Mouse (Mus musculus): ENCODE measurements around the gene Sdr9c7. TPM values are rescaled to one million over a fixed set of nuclear protein-coding genes. Genes with fewer than 3 reads are reported as not detected.

Gene Sdr9c7
- polyA plus RNA-seq, 1 experiment from 2014 or later = not detected

DNA sequence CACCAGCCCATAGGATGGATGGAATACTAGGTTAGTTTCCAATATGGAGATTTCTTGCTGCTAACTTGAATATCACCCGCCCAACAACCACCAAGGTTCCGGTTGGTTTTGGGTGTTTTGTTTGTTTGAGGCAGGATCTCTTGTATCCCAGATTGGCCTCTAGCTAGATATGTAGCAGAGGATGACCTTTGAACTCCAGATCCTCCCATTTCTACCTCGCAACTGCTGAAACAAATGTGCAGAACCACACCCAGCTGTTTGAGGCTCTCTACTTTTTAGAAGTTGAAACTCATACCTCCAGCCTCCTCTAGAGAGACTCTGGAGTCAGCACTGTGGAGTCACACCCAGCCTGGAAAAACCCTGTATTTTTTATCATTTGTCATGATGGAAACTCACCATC lies 812 bp upstream of the Sdr9c7 start:
- H3K9me3 ChIP-seq (replicated peaks; ENCODE audit: control insufficient read depth, low read length) = no peaks in the 10 kb centered on the region
- no peaks in the 10 kb centered on the region for H3K27me3 ChIP-seq (ENCODE audit: control insufficient read depth, insufficient read depth, low read length)
- DNase-seq (ENCODE audit: low spot score) (no peak), ATAC-seq (replicated peaks; ENCODE audit: insufficient number of reproducible peaks, low FRiP score, low TSS enrichment, low read depth) (no peak)
- no peak overlapping the region for H3K27ac ChIP-seq (replicated peaks; ENCODE audit: low read depth, low read length)
- no peak overlapping the region for H3K4me2 ChIP-seq (ENCODE audit: low read depth, low read length)
- no peak overlapping the region for H3K9ac ChIP-seq (replicated peaks; ENCODE audit: low read length)
- no peaks in the 10 kb centered on the region for H3K36me3 ChIP-seq (replicated peaks; ENCODE audit: control insufficient read depth, insufficient read depth, low read depth, low read length)
- H3K4me3 ChIP-seq (ENCODE audit: low read depth, low read length) = no peak overlapping the region
- H3K4me1 ChIP-seq (ENCODE audit: control insufficient read depth, insufficient read depth, low read length) = no peaks in the 10 kb centered on the region
- WGBS = 84% methylated on average over 3 of the region's 3 CpGs

DNA sequence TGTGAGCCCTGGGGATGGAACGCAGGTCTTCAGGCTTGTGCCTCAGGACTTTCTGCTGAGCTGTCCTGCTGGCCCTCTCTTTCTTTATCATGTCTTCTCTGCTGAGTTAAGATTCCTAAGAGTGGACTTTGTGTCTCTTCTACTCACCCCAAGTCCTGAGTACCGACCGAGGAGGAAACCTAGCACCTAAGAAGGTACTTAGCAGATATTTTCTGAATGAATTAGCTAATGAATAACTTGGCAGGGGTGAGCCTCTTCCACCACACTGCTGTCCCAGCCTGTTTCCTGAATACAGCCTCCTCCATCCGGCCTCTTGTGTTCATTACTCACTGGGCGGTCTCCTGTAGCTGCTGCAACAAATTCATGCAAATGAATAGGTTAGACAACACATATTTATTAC lies 1.5 kb downstream of the Sdr9c7 start:
- Histone ChIP-seq H3K4me3 (ENCODE audit: low read depth, low read length) (no peak overlapping the region), H3K9ac (replicated peaks; ENCODE audit: low read length) (no peak overlapping the region), H3K27ac (replicated peaks; ENCODE audit: low read depth, low read length) (no peak overlapping the region), H3K9me3 (replicated peaks; ENCODE audit: control insufficient read depth, low read length) (no peaks in the 10 kb centered on the region), H3K4me1 (ENCODE audit: control insufficient read depth, insufficient read depth, low read length) (no peaks in the 10 kb centered on the region), H3K36me3 (replicated peaks; ENCODE audit: control insufficient read depth, insufficient read depth, low read depth, low read length) (no peaks in the 10 kb centered on the region), H3K4me2 (ENCODE audit: low read depth, low read length) (no peak overlapping the region), H3K27me3 (ENCODE audit: control insufficient read depth, insufficient read depth, low read length) (no peaks in the 10 kb centered on the region)
- ATAC-seq (replicated peaks; ENCODE audit: insufficient number of reproducible peaks, low FRiP score, low TSS enrichment, low read depth) (no peak), DNase-seq (ENCODE audit: low spot score) (no peak)
- 73% methylated on average over 5 of the region's 5 CpGs for WGBS

DNA sequence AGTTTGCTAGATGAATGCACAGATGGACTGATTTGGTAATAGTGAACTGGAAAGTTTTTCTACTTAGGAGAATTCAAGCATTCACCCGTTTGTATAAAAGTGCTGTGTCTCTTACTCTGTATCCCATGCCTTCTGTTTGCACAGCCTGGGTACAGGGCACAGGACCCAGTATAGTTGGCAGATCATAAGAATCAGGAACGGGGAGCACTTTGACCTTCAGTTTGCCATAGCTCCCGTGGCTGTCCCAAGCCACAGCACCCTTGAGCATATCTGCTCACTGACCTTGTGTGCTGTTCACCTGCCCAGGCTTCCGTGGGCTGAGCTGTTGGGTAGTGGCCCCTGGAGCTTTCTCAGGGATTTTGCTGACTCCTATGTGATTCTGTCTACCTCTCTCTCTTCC lies 3.4 kb downstream of the Sdr9c7 start:
- 80% methylated on average over 4 of the region's 4 CpGs for WGBS
- no peak overlapping the region for H3K4me2 ChIP-seq (ENCODE audit: low read depth, low read length)
- H3K9me3 ChIP-seq (replicated peaks; ENCODE audit: control insufficient read depth, low read length) = no peaks in the 10 kb centered on the region
- no peak overlapping the region for H3K27ac ChIP-seq (replicated peaks; ENCODE audit: low read depth, low read length)
- H3K36me3 ChIP-seq (replicated peaks; ENCODE audit: control insufficient read depth, insufficient read depth, low read depth, low read length) = no peaks in the 10 kb centered on the region
- H3K4me3 ChIP-seq (ENCODE audit: low read depth, low read length) = no peak overlapping the region
- no peak for ATAC-seq (replicated peaks; ENCODE audit: insufficient number of reproducible peaks, low FRiP score, low TSS enrichment, low read depth)
- H3K9ac ChIP-seq (replicated peaks; ENCODE audit: low read length) = no peak overlapping the region
- H3K4me1 ChIP-seq (ENCODE audit: control insufficient read depth, insufficient read depth, low read length) = no peaks in the 10 kb centered on the region
- no peaks in the 10 kb centered on the region for H3K27me3 ChIP-seq (ENCODE audit: control insufficient read depth, insufficient read depth, low read length)
- DNase-seq (ENCODE audit: low spot score) = no peak

DNA sequence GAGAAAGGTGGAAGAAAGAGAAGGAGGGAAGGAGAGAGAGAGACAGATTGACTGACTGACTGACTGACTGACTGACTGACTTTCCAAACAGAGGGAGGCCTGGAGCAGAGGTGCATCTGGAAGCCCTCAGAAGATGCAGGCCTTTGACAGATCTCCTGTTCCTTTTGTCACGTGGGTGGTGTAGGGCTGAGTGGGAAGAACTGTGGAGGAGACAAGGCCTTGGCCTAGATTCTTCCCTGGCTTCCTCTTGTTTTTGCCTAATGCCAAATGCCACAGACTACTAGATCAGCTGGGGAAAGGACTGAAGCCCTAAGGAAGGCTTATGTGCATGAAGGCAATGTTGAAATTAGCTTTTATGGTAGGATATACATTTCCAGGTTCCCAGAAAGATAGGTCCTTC lies 4.8 kb downstream of the Sdr9c7 start:
- no peaks in the 10 kb centered on the region for H3K9me3 ChIP-seq (replicated peaks; ENCODE audit: control insufficient read depth, low read length)
- no peak overlapping the region for H3K4me3 ChIP-seq (ENCODE audit: low read depth, low read length)
- H3K9ac ChIP-seq (replicated peaks; ENCODE audit: low read length) = no peak overlapping the region
- no peaks in the 10 kb centered on the region for H3K4me1 ChIP-seq (ENCODE audit: control insufficient read depth, insufficient read depth, low read length)
- 56% methylated on average over 1 of the region's 1 CpGs for WGBS
- no peak for DNase-seq (ENCODE audit: low spot score)
- no peak overlapping the region for H3K4me2 ChIP-seq (ENCODE audit: low read depth, low read length)
- ATAC-seq (replicated peaks; ENCODE audit: insufficient number of reproducible peaks, low FRiP score, low TSS enrichment, low read depth) = no peak
- H3K27me3 ChIP-seq (ENCODE audit: control insufficient read depth, insufficient read depth, low read length) = no peaks in the 10 kb centered on the region
- no peaks in the 10 kb centered on the region for H3K36me3 ChIP-seq (replicated peaks; ENCODE audit: control insufficient read depth, insufficient read depth, low read depth, low read length)
- no peak overlapping the region for H3K27ac ChIP-seq (replicated peaks; ENCODE audit: low read depth, low read length)

DNA sequence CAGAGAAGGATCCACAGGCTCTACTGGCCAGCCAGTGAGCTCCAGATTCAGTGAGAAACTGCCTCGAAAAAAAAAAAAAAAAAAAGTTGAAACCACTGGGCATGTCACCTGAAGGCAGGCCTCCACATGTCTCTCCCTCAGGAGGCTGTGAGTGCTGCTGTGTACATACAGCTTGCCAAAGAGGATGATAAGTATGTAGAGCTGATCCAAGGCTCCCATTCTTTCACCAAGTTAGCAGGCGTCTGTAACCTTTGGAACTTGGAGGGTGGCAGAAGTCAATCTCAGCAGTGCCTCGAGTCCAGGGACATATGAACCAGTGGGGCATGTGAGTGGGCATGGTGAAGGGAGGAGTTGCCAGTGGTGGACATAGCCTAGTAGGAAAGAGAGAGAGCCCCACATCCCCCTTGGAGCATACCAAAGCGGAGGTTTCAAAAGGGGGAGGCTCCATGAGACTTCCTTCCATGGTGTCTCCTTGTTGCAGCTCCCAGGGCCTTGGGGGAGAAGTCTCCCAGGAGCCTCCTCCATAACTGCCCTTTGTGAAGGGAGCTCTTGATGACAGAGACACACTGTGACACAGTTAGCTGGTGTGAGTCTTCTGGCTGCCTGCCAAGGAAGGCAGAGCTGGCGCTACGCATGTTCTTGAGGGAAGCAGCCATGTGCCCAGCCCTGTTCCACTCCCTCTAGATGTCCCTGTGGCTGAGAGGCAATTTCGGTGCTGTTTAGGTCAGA lies 6.6 kb downstream of the Sdr9c7 start:
- Histone ChIP-seq H3K9ac (replicated peaks; ENCODE audit: low read length) (no peak overlapping the region), H3K27ac (replicated peaks; ENCODE audit: low read depth, low read length) (no peak overlapping the region), H3K4me1 (ENCODE audit: control insufficient read depth, insufficient read depth, low read length) (no peaks in the 10 kb centered on the region), H3K36me3 (replicated peaks; ENCODE audit: control insufficient read depth, insufficient read depth, low read depth, low read length) (no peaks in the 10 kb centered on the region), H3K9me3 (replicated peaks; ENCODE audit: control insufficient read depth, low read length) (no peaks in the 10 kb centered on the region), H3K4me2 (ENCODE audit: low read depth, low read length) (no peak overlapping the region), H3K4me3 (ENCODE audit: low read depth, low read length) (no peak overlapping the region), H3K27me3 (ENCODE audit: control insufficient read depth, insufficient read depth, low read length) (no peaks in the 10 kb centered on the region)
- ATAC-seq (replicated peaks; ENCODE audit: insufficient number of reproducible peaks, low FRiP score, low TSS enrichment, low read depth) = no peak
- WGBS = 78% methylated on average over 7 of the region's 7 CpGs
- no peak for DNase-seq (ENCODE audit: low spot score)

DNA sequence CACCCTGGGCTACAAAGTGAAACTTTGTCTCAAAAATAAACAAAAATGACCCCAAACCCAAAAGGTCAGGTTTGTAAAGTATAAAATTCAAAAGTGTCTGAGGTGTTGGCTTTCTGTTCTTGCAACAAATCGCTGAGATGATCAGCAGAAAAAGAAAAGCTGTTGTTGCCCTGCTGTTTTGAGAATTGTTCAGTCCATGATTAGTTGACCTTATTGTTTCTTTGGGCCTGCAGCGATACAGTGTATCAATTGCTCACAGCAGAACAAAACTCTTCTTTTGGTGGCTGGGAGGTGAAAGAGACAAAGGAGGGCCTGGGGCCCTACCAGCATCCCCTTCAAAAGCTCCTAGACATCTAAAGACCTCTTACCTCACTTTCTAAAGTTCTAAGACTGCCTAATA lies 7.8 kb downstream of the Sdr9c7 start:
- Histone ChIP-seq H3K9me3 (replicated peaks; ENCODE audit: control insufficient read depth, low read length) (no peaks in the 10 kb centered on the region), H3K36me3 (replicated peaks; ENCODE audit: control insufficient read depth, insufficient read depth, low read depth, low read length) (no peaks in the 10 kb centered on the region), H3K4me2 (ENCODE audit: low read depth, low read length) (no peak overlapping the region), H3K4me3 (ENCODE audit: low read depth, low read length) (no peak overlapping the region), H3K27me3 (ENCODE audit: control insufficient read depth, insufficient read depth, low read length) (no peaks in the 10 kb centered on the region), H3K4me1 (ENCODE audit: control insufficient read depth, insufficient read depth, low read length) (no peaks in the 10 kb centered on the region), H3K27ac (replicated peaks; ENCODE audit: low read depth, low read length) (no peak overlapping the region), H3K9ac (replicated peaks; ENCODE audit: low read length) (no peak overlapping the region)
- DNase-seq (ENCODE audit: low spot score) = no peak
- WGBS = 67% methylated on average over 2 of the region's 2 CpGs
- ATAC-seq (replicated peaks; ENCODE audit: insufficient number of reproducible peaks, low FRiP score, low TSS enrichment, low read depth) = no peak

DNA sequence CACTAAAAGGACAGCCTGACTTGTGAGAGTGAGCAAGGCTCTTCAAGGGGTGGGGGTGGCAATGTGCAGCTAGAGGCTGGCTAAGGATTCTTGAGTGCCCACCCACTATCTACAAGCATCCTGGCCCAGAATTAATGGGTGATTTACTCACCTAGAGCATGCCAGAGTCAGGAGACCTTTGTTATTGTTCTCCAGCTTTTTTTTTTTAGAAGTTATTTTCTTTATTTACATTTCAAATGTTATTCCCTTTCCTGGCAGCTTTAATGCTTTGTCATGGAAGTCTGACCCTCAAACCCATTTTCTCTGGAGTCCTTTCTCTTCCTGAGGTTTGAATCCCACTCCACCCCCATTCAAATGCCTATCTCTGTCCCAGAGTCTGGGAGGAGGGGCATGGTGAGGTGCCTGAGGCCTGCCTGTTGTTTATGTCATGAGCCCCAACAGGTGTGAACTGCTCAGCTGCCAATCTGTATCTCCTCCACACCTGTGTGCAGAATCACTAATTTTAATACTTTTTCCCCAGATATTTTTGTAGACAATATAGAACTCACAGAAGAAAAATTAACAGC lies 9.2 kb downstream of the Sdr9c7 start:
- Histone ChIP-seq H3K9me3 (replicated peaks; ENCODE audit: control insufficient read depth, low read length) (no peaks in the 10 kb centered on the region), H3K4me3 (ENCODE audit: low read depth, low read length) (no peak overlapping the region), H3K4me2 (ENCODE audit: low read depth, low read length) (no peak overlapping the region), H3K27me3 (ENCODE audit: control insufficient read depth, insufficient read depth, low read length) (no peaks in the 10 kb centered on the region), H3K27ac (replicated peaks; ENCODE audit: low read depth, low read length) (no peak overlapping the region), H3K9ac (replicated peaks; ENCODE audit: low read length) (no peak overlapping the region), H3K4me1 (ENCODE audit: control insufficient read depth, insufficient read depth, low read length) (no peaks in the 10 kb centered on the region), H3K36me3 (replicated peaks; ENCODE audit: control insufficient read depth, insufficient read depth, low read depth, low read length) (no peaks in the 10 kb centered on the region)
- no peak for ATAC-seq (replicated peaks; ENCODE audit: insufficient number of reproducible peaks, low FRiP score, low TSS enrichment, low read depth)
- DNase-seq (ENCODE audit: low spot score) = no peak

DNA sequence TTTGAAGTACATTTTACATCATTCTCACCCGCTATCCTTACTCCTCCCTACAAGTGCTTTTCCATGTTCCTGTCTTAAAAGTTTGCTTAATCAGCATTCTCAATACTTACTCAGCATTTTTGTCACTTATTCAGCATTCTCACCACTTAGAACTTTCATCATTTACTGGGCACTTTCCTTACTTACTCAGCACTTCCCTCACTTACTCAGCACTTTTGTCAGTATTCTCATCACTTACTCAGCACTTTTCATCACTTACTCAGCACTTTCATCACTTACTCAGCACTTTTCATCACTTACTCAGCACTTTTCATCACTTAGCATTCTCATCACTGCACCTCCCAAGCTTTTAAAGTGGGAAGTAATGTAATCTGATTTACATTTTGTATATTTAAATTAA lies 17.3 kb downstream of the Sdr9c7 start:
- H3K4me1 ChIP-seq (ENCODE audit: control insufficient read depth, insufficient read depth, low read length) = no peaks in the 10 kb centered on the region
- no peak overlapping the region for H3K9ac ChIP-seq (replicated peaks; ENCODE audit: low read length)
- H3K27ac ChIP-seq (replicated peaks; ENCODE audit: low read depth, low read length) = no peak overlapping the region
- H3K4me3 ChIP-seq (ENCODE audit: low read depth, low read length) = no peak overlapping the region
- WGBS = 92% methylated on average over 1 of the region's 1 CpGs
- no peaks in the 10 kb centered on the region for H3K27me3 ChIP-seq (ENCODE audit: control insufficient read depth, insufficient read depth, low read length)
- DNase-seq (ENCODE audit: low spot score) = no peak
- H3K9me3 ChIP-seq (replicated peaks; ENCODE audit: control insufficient read depth, low read length) = no peaks in the 10 kb centered on the region
- H3K36me3 ChIP-seq (replicated peaks; ENCODE audit: control insufficient read depth, insufficient read depth, low read depth, low read length) = no peaks in the 10 kb centered on the region
- no peak for ATAC-seq (replicated peaks; ENCODE audit: insufficient number of reproducible peaks, low FRiP score, low TSS enrichment, low read depth)
- H3K4me2 ChIP-seq (ENCODE audit: low read depth, low read length) = no peak overlapping the region
